Mouse (Mus musculus) neural tube, embryonic 12.5 days (tissue): ENCODE results near the gene Obsl1. TPM values are rescaled to one million over a fixed set of nuclear protein-coding genes. Genes with fewer than 3 reads are reported as not detected.

Experiments used
- ATAC-seq: fragments of 200-750 bp; cut with Nextera tagmentation; 2 replicates; pipeline ENCODE4 v1.8.0; 2017; ENCODE audit warnings: low read depth, mild to moderate bottlenecking, moderate TSS enrichment, moderate library complexity; ENCODE audit not compliant: low FRiP score
- H3K27ac ChIP-seq: fragments of 300-500 bp; sonication (generic); 2 replicates; pipeline ENCODE4 v1.5.1; 2016
- H3K27me3 ChIP-seq: fragments of 300-500 bp; sonication (generic); replicated peaks from 2 replicates; pipeline ENCODE4 v1.6.1; 2016; ENCODE audit warnings: mild to moderate bottlenecking
- H3K36me3 ChIP-seq: fragments of 300-500 bp; sonication (generic); 2 replicates; pipeline ENCODE4 v1.6.1; 2016; ENCODE audit warnings: mild to moderate bottlenecking
- H3K4me1 ChIP-seq: fragments of 300-500 bp; sonication (generic); 2 replicates; pipeline ENCODE4 v1.6.1; 2016
- H3K4me2 ChIP-seq: fragments of 300-500 bp; sonication (generic); replicated peaks from 2 replicates; pipeline ENCODE4 v1.6.1; 2016; ENCODE audit warnings: mild to moderate bottlenecking
- H3K4me3 ChIP-seq: fragments of 300-500 bp; sonication (generic); 2 replicates; pipeline ENCODE4 v1.5.1; 2016
- H3K9ac ChIP-seq: fragments of 300-500 bp; sonication (generic); 2 replicates; pipeline ENCODE4 v1.6.1; 2016; ENCODE audit warnings: mild to moderate bottlenecking
- H3K9me3 ChIP-seq: fragments of 300-500 bp; sonication (generic); 2 replicates; pipeline ENCODE4 v1.6.1; 2016; ENCODE audit warnings: mild to moderate bottlenecking
- WGBS: fragments of 180-500 bp; shearing (Covaris S2); methylation state at CpG from one replicate; pipeline ENCODE4 v1.1.7; 2016; 5-methylcytosine and 5-hydroxymethylcytosine counted together
- polyA plus RNA-seq: library from polyadenylated mRNA; unstranded; fragments of >200 nt; fragmentation: Nextera tagmentation; extraction: Ambion mirVana; gene quantifications from 2 replicates; pipeline ENCODE4 v1.2.1, GENCODE M21; 2016

Gene Obsl1
- 49.0 and 50.6 TPM in 2 replicates for polyA plus RNA-seq

- H3K27ac ChIP-seq, result peak within 1 kb of the TSS; percentile 73
- H3K4me3 ChIP-seq, result peak within 1 kb of the TSS; percentile 77
- H3K4me2 ChIP-seq, result peak within 1 kb of the TSS; percentile 94
- H3K36me3 ChIP-seq, result peaks cover 20% of the 10 kb centered on the region
- peak within 1 kb of the TSS; percentile 92 for H3K9ac ChIP-seq
- H3K9me3 ChIP-seq, result no peaks in the 10 kb centered on the region
- under 1% methylated on average over 65 of the region's 65 CpGs for WGBS
- peaks cover 21% of the 10 kb centered on the region for H3K4me1 ChIP-seq
- H3K27me3 ChIP-seq, result peaks cover 23% of the 10 kb centered on the region
- peak; percentile 75 for ATAC-seq
These were observed at the start of gene Obsl1 for GRCm38 (mm10) chr1:75505956-75506831. Gene Obsl1, minus strand, starts transcription at chr1:75506452.

- 87% methylated on average over 7 of the region's 7 CpGs for WGBS
- ATAC-seq, result no peak
- H3K36me3 ChIP-seq, result peaks cover 65% of the 10 kb centered on the region
These were observed 49.4 kb upstream of the Obsl1 start for GRCm38 (mm10) chr1:75555680-75556079.

GRCm38 (mm10) chr1:75550586-75550985 is 44.3 kb upstream of the Obsl1 start:
- no peaks in the 10 kb centered on the region for H3K9me3 ChIP-seq
- H3K4me3 ChIP-seq, result no peak overlapping the region
- H3K27me3 ChIP-seq, result no peaks in the 10 kb centered on the region
- peaks cover 65% of the 10 kb centered on the region for H3K36me3 ChIP-seq
- 88% methylated on average over 15 of the region's 15 CpGs for WGBS
- peak overlapping the region; percentile 8; the same call in 1 of the 2 replicates for H3K9ac ChIP-seq
- H3K4me2 ChIP-seq, result no peak overlapping the region
- no peak for ATAC-seq
- H3K4me1 ChIP-seq, result peaks cover 14% of the 10 kb centered on the region
- no peak overlapping the region for H3K27ac ChIP-seq

More at GRCm38 (mm10) chr1:75555680-75556079, 49.4 kb upstream of the Obsl1 start:
- no peaks in the 10 kb centered on the region for H3K9me3 ChIP-seq
- H3K27ac ChIP-seq, result no peak overlapping the region
- H3K4me3 ChIP-seq, result no peak overlapping the region
- peaks cover 4% of the 10 kb centered on the region for H3K4me1 ChIP-seq
- no peak overlapping the region for H3K9ac ChIP-seq
- H3K27me3 ChIP-seq, result no peaks in the 10 kb centered on the region
- no peak overlapping the region for H3K4me2 ChIP-seq

GRCm38 (mm10) chr1:75549289-75550279 is 43.3 kb upstream of the Obsl1 start:
- ATAC-seq, result no peak
- H3K4me2 ChIP-seq, result no peak overlapping the region
- no peaks in the 10 kb centered on the region for H3K9me3 ChIP-seq
- H3K9ac ChIP-seq, result no peak overlapping the region
- peaks cover 14% of the 10 kb centered on the region for H3K4me1 ChIP-seq
- H3K4me3 ChIP-seq, result no peak overlapping the region
- H3K36me3 ChIP-seq, result peaks cover 55% of the 10 kb centered on the region
- WGBS, result 89% methylated on average over 17 of the region's 17 CpGs
- no peaks in the 10 kb centered on the region for H3K27me3 ChIP-seq
- H3K27ac ChIP-seq, result no peak overlapping the region

- H3K27me3 ChIP-seq, result no peaks in the 10 kb centered on the region
- 88% methylated on average over 17 of the region's 17 CpGs for WGBS
- ATAC-seq, result no peak
- no peak overlapping the region for H3K27ac ChIP-seq
- H3K4me2 ChIP-seq, result no peak overlapping the region
- H3K4me1 ChIP-seq, result peaks cover 14% of the 10 kb centered on the region
- H3K9ac ChIP-seq, result no peak overlapping the region
- peaks cover 48% of the 10 kb centered on the region for H3K36me3 ChIP-seq
- no peaks in the 10 kb centered on the region for H3K9me3 ChIP-seq
- H3K4me3 ChIP-seq, result no peak overlapping the region
These were observed 42.6 kb upstream of the Obsl1 start for GRCm38 (mm10) chr1:75548871-75549270.

GRCm38 (mm10) chr1:75548083-75548482 is 41.8 kb upstream of the Obsl1 start:
- no peak overlapping the region for H3K4me2 ChIP-seq
- peaks cover 40% of the 10 kb centered on the region for H3K36me3 ChIP-seq
- H3K9me3 ChIP-seq, result no peaks in the 10 kb centered on the region
- no peak overlapping the region for H3K4me3 ChIP-seq
- peaks cover 14% of the 10 kb centered on the region for H3K4me1 ChIP-seq
- no peak overlapping the region for H3K27ac ChIP-seq
- no peak overlapping the region for H3K9ac ChIP-seq
- 94% methylated on average over 3 of the region's 3 CpGs for WGBS
- ATAC-seq, result no peak
- no peaks in the 10 kb centered on the region for H3K27me3 ChIP-seq

GRCm38 (mm10) chr1:75547351-75547750 is 41.1 kb upstream of the Obsl1 start:
- Histone ChIP-seq H3K36me3 (peaks cover 33% of the 10 kb centered on the region), H3K4me2 (peak overlapping the region; percentile 63), H3K27ac (no peak overlapping the region), H3K9me3 (no peaks in the 10 kb centered on the region), H3K4me1 (peaks cover 14% of the 10 kb centered on the region), H3K4me3 (no peak overlapping the region), H3K27me3 (no peaks in the 10 kb centered on the region), H3K9ac (no peak overlapping the region)
- WGBS, result 93% methylated on average over 13 of the region's 13 CpGs
- no peak; the same call in 1 of the 2 replicates for ATAC-seq

GRCm38 (mm10) chr1:75545965-75546956 is 40.0 kb upstream of the Obsl1 start, which contains the start of gene Slc4a3:
Gene Slc4a3, plus strand, starts transcription at chr1:75546266.
- H3K9ac ChIP-seq, result peak within 1 kb of the TSS; percentile 90
- H3K4me2 ChIP-seq, result peak within 1 kb of the TSS; percentile 63
- H3K4me3 ChIP-seq, result peak within 1 kb of the TSS; percentile 76
- peaks cover 14% of the 10 kb centered on the region for H3K4me1 ChIP-seq
- peak; percentile 85 for ATAC-seq
- peak within 1 kb of the TSS; percentile 70 for H3K27ac ChIP-seq
- H3K27me3 ChIP-seq, result no peaks in the 10 kb centered on the region
- 1% methylated on average over 61 of the region's 64 CpGs for WGBS
- H3K9me3 ChIP-seq, result no peaks in the 10 kb centered on the region
- H3K36me3 ChIP-seq, result peaks cover 22% of the 10 kb centered on the region

- WGBS, result 91% methylated on average over 6 of the region's 6 CpGs
- Histone ChIP-seq H3K4me3 (no peak overlapping the region), H3K4me1 (peaks cover 14% of the 10 kb centered on the region), H3K9ac (no peak overlapping the region), H3K27me3 (no peaks in the 10 kb centered on the region), H3K36me3 (peaks cover 4% of the 10 kb centered on the region; the same call in 1 of the 2 replicates), H3K4me2 (no peak overlapping the region), H3K27ac (no peak overlapping the region), H3K9me3 (no peaks in the 10 kb centered on the region)
- ATAC-seq, result no peak
These were observed 38.1 kb upstream of the Obsl1 start for GRCm38 (mm10) chr1:75544351-75544750.

- Histone ChIP-seq H3K4me3 (no peak overlapping the region), H3K4me2 (no peak overlapping the region), H3K9me3 (no peaks in the 10 kb centered on the region), H3K36me3 (peaks cover 1% of the 10 kb centered on the region), H3K9ac (no peak overlapping the region), H3K4me1 (0 out of 2 replicates have a peak, but pooled peaks cover 6% of the 10 kb centered on the region), H3K27ac (no peak overlapping the region), H3K27me3 (no peaks in the 10 kb centered on the region)
- 90% methylated on average over 7 of the region's 7 CpGs for WGBS
- ATAC-seq, result no peak
These were observed 35.2 kb upstream of the Obsl1 start for GRCm38 (mm10) chr1:75541496-75541895.

- WGBS, result 82% methylated on average over 9 of the region's 9 CpGs
- Histone ChIP-seq H3K27me3 (no peaks in the 10 kb centered on the region), H3K4me1 (no peaks in the 10 kb centered on the region), H3K9ac (no peak overlapping the region), H3K9me3 (no peaks in the 10 kb centered on the region), H3K4me2 (no peak overlapping the region), H3K4me3 (no peak overlapping the region), H3K27ac (no peak overlapping the region), H3K36me3 (peaks cover 23% of the 10 kb centered on the region)
- ATAC-seq, result no peak
These were observed 32.4 kb upstream of the Obsl1 start for GRCm38 (mm10) chr1:75538597-75539190.
